Mouse (Mus musculus) hematopoietic stem cell, adult 5-6 weeks (primary cell): Measurements from ENCODE around the gene S100pbp. TPM values are rescaled to one million over a fixed set of nuclear protein-coding genes. Genes with fewer than 3 reads are reported as not detected.

ENCODE experiments used
- ATAC-seq, 2 experiments: fragments of 125-278 bp in 1 of 2; replicated peaks in 1 of 2; 2 replicates each; pipeline ENCODE4 v1.8.0; 2016 to 2017; ENCODE audit warnings: inconsistent platforms in 2 of 2, mild to moderate bottlenecking in 2 of 2, moderate number of reproducible peaks in 2 of 2, low read depth in 1 of 2, moderate TSS enrichment in 1 of 2; ENCODE audit not compliant: low FRiP score in 2 of 2, poor library complexity in 2 of 2, severe bottlenecking in 2 of 2, insufficient read depth in 1 of 2, low TSS enrichment in 1 of 2
- total RNA-seq: library from RNA; stranded (forward); fragments of 172-1452, 232-1000 nt; gene quantifications from 2 replicates; pipeline ENCODE4 v1.2.3, GENCODE M21; 2017

Gene S100pbp
- total RNA-seq, 1 experiment from 2014 or later: 36.7 TPM

GRCm38 (mm10) chr4:129179560-129179959, 10.0 kb downstream of the S100pbp start:
- no peak for ATAC-seq

DNA sequence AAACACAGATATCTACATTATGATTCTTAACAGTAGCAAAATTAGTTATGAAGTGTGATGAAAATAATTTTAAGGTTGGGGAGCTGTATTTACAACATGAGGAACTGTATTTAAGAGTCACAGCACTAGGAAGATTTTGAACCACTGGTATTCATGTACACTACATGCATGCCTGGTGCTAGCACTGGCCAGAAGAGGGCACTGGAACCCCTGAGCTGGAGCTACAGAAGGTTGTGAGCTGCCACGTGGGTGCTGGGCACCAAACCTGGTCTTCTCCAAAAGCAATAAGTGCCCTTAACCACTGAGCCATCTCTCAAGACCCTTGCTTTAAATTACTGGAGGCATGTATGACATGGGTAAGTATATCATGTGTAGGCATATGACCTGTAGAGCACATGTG, 17.0 kb downstream of the S100pbp start:
- no peak for ATAC-seq

GRCm38 (mm10) chr4:129161581-129162255, 27.8 kb downstream of the S100pbp start:
- ATAC-seq: no peak

- ATAC-seq: no peak
These were observed 28.5 kb downstream of the S100pbp start for GRCm38 (mm10) chr4:129161076-129161475.

DNA sequence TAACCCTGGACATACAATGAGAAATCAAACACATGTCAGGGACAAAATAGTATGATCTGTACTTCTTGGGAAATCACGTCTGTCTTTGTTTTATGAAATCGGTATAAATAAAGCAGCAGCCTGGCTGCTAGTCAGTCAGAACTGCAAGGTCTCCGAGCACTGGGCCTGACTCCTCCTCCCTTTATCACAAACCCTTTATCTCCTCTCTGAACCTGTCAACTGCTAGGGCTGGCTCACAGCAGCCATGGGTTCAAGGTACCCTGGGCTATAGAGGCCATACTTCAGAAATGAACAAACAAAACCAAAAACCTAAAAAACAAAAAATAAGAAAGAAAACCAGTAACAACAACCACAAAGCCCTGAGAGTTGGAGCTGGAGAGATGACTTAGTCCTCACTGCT, 31.0 kb downstream of the S100pbp start:
- ATAC-seq: no peak

DNA sequence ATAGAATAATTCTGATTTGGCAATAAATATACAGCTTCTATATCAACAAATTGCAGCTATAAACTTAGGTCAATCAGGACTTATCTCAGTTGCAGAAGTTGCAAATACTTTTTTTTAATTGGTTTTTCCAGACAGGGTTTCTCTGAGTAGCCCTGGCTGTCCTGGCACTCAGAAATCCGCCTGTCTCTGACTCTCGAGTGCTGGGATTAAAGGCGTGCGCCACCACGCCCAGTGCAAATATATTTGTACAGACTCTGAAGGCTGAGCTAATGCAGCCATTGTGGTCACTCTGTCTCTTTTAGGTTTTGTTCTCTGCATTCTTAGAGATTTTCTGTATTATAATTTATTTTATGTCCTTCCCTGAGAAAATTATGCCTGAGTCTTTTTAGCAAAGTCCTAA, 32.0 kb downstream of the S100pbp start:
- ATAC-seq: no peak

GRCm38 (mm10) chr4:129151276-129151811, 38.2 kb downstream of the S100pbp start:
- ATAC-seq: no peak

DNA sequence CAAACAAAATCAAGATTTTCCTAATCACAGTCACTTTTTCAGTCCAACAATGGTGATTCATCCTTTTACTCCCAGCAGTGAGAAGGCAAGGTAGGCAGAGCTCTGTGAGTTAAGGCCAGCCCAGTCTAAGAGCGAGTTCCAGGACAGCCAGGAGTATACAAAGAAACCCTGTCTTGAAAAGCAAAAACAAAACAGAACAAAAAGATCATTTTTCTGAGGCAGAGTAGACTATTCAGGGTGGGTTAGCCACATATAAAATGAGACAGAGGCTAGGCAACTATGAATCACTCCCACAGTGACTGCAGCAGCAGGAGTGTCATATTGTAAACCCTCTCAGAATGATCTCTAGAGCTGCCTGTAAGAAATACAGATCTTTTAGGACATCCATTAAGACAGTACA, 40.2 kb downstream of the S100pbp start:
- ATAC-seq: no peak

DNA sequence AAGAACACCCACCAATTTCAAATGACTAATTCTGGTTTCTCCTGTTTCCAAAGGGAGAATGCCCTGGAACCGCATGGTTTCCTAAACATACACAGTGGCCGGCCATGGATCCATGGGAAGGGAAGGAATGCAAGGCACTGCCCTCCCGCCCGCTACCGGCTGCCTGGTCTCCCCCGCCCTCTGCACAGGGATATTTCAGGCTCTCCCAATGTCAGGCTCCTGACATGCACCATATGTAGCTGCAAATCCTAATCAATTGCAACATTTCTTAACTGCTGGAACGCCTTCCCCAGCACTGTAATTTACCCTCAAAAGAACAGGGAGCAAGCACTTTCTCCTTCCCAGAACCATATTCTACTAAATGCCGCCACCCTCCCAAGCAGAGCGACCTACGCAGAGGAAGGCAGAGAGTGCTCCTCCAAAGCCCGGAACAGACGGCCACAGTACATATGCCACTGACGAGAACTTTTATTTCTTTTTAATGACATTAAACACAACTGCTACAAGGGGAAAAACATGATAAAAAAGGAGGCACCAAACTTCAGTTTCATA, 41.9 kb downstream of the S100pbp start:
- no peak for ATAC-seq

DNA sequence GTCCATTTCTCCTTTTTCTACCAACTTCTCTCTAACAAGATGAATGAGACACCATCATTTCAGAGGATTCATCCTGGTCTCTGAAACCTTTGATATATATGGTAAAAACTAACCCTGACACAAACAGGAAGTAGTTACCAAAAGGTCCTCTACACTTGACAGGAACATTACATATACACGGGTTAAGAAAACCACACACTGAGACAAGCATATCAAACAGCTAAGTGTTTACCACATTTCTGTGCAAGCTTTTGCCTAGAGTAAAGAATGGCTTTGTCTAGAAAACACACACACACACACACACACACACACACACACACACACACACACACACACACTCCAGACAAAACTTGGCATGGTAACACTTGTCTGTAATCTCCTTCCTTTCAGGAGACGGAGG, 43.1 kb downstream of the S100pbp start:
- peak in 1 of 2 experiments; percentile 51; a peak in 1 of 4 replicates for ATAC-seq

GRCm38 (mm10) chr4:129145943-129146342, 43.6 kb downstream of the S100pbp start:
- ATAC-seq: no peak

- no peak for ATAC-seq
These were observed 44.1 kb downstream of the S100pbp start for GRCm38 (mm10) chr4:129145411-129145810.

- no peak for ATAC-seq
These were observed 44.8 kb downstream of the S100pbp start for GRCm38 (mm10) chr4:129144401-129145367.

DNA sequence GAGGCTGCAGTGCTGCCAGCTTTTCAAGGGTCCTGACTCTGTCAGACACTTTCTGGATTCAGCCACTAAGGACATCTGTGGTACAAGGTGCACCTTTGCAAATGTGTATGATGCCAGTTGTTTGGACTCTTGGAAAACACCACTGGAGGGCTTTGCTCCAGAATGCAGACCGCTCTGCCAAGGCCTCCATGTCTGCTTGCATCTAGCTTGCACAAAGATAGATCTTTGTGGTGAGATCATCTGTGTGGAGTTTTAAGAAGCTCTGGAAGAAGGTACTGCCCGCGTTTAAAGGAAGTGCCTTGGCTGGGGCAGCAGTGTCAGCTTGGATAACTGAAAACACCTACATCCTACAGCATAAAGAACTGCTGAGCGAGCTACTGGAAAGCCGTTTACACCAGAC, 46.0 kb downstream of the S100pbp start:
- ATAC-seq: no peak

- ATAC-seq: peak in 1 of 2 experiments; percentile 33; a peak in 1 of 4 replicates
These were observed 47.0 kb downstream of the S100pbp start for GRCm38 (mm10) chr4:129142439-129143045.

DNA sequence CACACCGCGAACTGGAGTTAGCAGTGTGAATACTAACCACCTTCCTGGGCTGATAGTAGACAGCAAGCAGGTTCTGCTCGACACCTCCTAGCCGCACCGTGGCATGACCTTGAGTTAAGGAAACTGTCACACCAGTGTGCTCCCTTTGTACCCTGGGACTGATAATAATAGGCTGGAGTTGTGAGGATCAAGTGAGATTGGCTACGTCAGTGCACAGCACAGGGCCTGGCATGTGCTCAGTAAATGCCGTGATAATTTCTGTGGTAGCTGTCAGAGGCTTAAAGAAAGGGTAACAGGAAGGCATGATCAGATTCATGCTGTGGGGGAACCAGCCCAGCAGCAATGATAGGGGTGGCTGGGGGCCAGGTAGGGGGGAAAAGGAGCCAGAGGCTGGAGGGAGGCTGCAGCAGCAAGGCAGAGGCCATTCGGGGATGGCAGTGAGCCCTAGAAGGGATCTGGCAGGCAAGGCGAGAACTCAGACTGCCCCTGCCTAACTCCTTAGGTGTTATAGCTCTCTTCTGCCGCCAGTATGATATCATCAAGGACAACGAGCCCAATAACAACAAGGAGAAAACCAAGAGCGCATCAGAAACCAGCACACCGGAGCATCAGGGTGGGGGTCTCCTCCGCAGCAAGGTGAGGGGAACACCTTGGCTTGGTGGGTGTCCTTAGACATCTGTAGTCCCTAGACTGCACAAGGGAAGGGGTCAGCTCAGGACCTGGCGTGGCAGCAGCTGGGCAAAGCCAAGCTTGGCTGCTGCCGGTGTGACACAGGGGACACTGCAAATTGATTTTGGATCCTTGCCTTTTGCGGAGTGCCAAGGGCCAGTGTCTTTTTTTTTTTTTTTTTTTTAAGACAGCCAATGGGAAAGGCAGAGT, 47.7 kb downstream of the S100pbp start:
- ATAC-seq: 0 out of 4 replicates have a peak, but pooled peaks of 1 of the 2 experiments have one; percentile 6
